Mouse (Mus musculus): Measurements from ENCODE around the gene Icos. TPM values are rescaled to one million over a fixed set of nuclear protein-coding genes. Genes with fewer than 3 reads are reported as not detected.

Gene Icos
- under 1 TPM; 0.26 to 0.27 TPM for total RNA-seq (2021)

- DNase-seq, result no peak
These were observed at the start of gene Icos for GRCm38 (mm10) chr1:60977641-60978040. Gene Icos (plus strand): TSS chr1:60977927.

GRCm38 (mm10) chr1:60929036-60929435 is 48.7 kb upstream of the Icos start:
- no peak for DNase-seq

GRCm38 (mm10) chr1:60930397-60930796 is 47.3 kb upstream of the Icos start:
- DNase-seq, result no peak

- peak; percentile 35 for DNase-seq
These were observed 41.7 kb upstream of the Icos start for GRCm38 (mm10) chr1:60935968-60936581.

GRCm38 (mm10) chr1:60936963-60937711 is 40.6 kb upstream of the Icos start:
- DNase-seq, result no peak

- no peak for DNase-seq
These were observed 39.5 kb upstream of the Icos start for GRCm38 (mm10) chr1:60938256-60938655.

GRCm38 (mm10) chr1:60938974-60939373 is 38.8 kb upstream of the Icos start:
- DNase-seq, result no peak

- DNase-seq, result no peak
These were observed 37.7 kb upstream of the Icos start for GRCm38 (mm10) chr1:60940023-60940422.

- DNase-seq, result no peak
These were observed 37.1 kb upstream of the Icos start for GRCm38 (mm10) chr1:60940620-60941019.

- no peak for DNase-seq
These were observed 36.4 kb upstream of the Icos start for GRCm38 (mm10) chr1:60941056-60942048.

- no peak for DNase-seq
These were observed 34.8 kb upstream of the Icos start for GRCm38 (mm10) chr1:60942921-60943320.

- no peak for DNase-seq
These were observed 31.9 kb upstream of the Icos start for GRCm38 (mm10) chr1:60945633-60946401.

GRCm38 (mm10) chr1:60948112-60948511 is 29.6 kb upstream of the Icos start:
- no peak for DNase-seq

GRCm38 (mm10) chr1:60952958-60953357 is 24.8 kb upstream of the Icos start:
- DNase-seq, result peak; percentile 20

- DNase-seq, result no peak
These were observed 24.0 kb upstream of the Icos start for GRCm38 (mm10) chr1:60953686-60954085.

GRCm38 (mm10) chr1:60954759-60955158 is 23.0 kb upstream of the Icos start:
- DNase-seq, result peak; percentile 45

GRCm38 (mm10) chr1:60955186-60955585 is 22.5 kb upstream of the Icos start:
- DNase-seq, result no peak

- DNase-seq, result no peak
These were observed 21.5 kb upstream of the Icos start for GRCm38 (mm10) chr1:60956196-60956595.

- no peak for DNase-seq
These were observed 19.4 kb upstream of the Icos start for GRCm38 (mm10) chr1:60958287-60958686.

GRCm38 (mm10) chr1:60959246-60959645 is 18.5 kb upstream of the Icos start:
- DNase-seq, result no peak

GRCm38 (mm10) chr1:60960451-60960850 is 17.3 kb upstream of the Icos start:
- peak; percentile 55 for DNase-seq

GRCm38 (mm10) chr1:60961080-60961479 is 16.6 kb upstream of the Icos start:
- DNase-seq, result peak; percentile 81
